Mouse (Mus musculus): ENCODE data around the gene Rcbtb2.

GRCm38 (mm10) chr14:73165136-73165535 is 42.3 kb downstream of the Rcbtb2 start:
- no peak for TF ChIP-seq MXI1 (IDR thresholded peaks at IDR 0.05; ENCODE audit: low read depth, low read length)
- TF ChIP-seq POLR2A (IDR thresholded peaks at IDR 0.05; ENCODE audit: low read depth, low read length): no peak

All from CH12.LX (cell line).